In genomic region chr13:72283701-72284100, GRCm38 (mm10) we compare ENCODE assay signal across 22 mouse cellular contexts.
"Had no signal": no experiment of that assay in that cellular context is flagged by ENCODE, and none has a peak within 500 bp of the region (broad histone marks: within the 10 kb centered on the region; RNA-seq: fewer than 3 reads in every experiment).

No protein-coding gene starts in this region.

- H3K4me1 ChIP-seq: heart, embryonic 12.5 days; intestine, embryonic 15.5 days; limb, embryonic 15.5 days; liver, embryonic 12.5 days had no signal

- H3K27ac ChIP-seq: heart, embryonic 10.5 days; hindbrain, embryonic 10.5 days; hindbrain, embryonic 12.5 days; hindbrain, embryonic 14.5 days; intestine, embryonic 15.5 days; layer of hippocampus, adult 2 months; left cerebral cortex, adult 2 months; limb, embryonic 15.5 days; liver, embryonic 12.5 days; liver, embryonic 14.5 days had no signal

- H3K4me3 ChIP-seq: heart, embryonic 10.5 days; heart, embryonic 12.5 days; hindbrain, embryonic 10.5 days; hindbrain, embryonic 12.5 days; intestine, embryonic 15.5 days; layer of hippocampus, adult 2 months; left cerebral cortex, adult 2 months; limb, embryonic 15.5 days; liver, embryonic 12.5 days had no signal

- H3K36me3 ChIP-seq: heart, embryonic 10.5 days; heart, embryonic 12.5 days; hindbrain, embryonic 10.5 days; hindbrain, embryonic 12.5 days; intestine, embryonic 15.5 days; limb, embryonic 15.5 days; liver, embryonic 12.5 days had no signal

- DNase-seq: gastrocnemius, postnatal 14 days; heart, postnatal 10 days; heart, postnatal 36 days; kidney, adult 18-20 months; kidney, adult 8-10 months; kidney, postnatal 10 days; kidney, postnatal 25 days; kidney, postnatal 4 days had no signal

- H3K9ac ChIP-seq: heart, embryonic 12.5 days; hindbrain, embryonic 12.5 days; hindbrain, embryonic 14.5 days; intestine, embryonic 15.5 days; limb, embryonic 15.5 days; liver, embryonic 12.5 days; liver, embryonic 14.5 days had no signal

- H3K4me2 ChIP-seq: heart, embryonic 12.5 days; hindbrain, embryonic 12.5 days; hindbrain, embryonic 14.5 days; intestine, embryonic 15.5 days; limb, embryonic 15.5 days; liver, embryonic 12.5 days had no signal

- H3K9me3 ChIP-seq: heart, embryonic 10.5 days; heart, embryonic 12.5 days; hindbrain, embryonic 10.5 days; hindbrain, embryonic 12.5 days; intestine, embryonic 15.5 days; limb, embryonic 15.5 days; liver, embryonic 12.5 days had no signal

- ATAC-seq: hindbrain, embryonic 16.5 days; inflammation-experienced regulatory T-cells, adult 6 months; intestine, embryonic 15.5 days; intestine, postnatal 0 days; liver, embryonic 12.5 days had no signal

- H3K27me3 ChIP-seq: heart, embryonic 12.5 days; intestine, embryonic 15.5 days; liver, embryonic 12.5 days had no signal
